Mouse (Mus musculus) heart, embryonic 16.5 days (tissue): ENCODE results near the gene Camk1d. TPM values are rescaled to one million over a fixed set of nuclear protein-coding genes. Genes with fewer than 3 reads are reported as not detected.

Source experiments
- ATAC-seq: fragments of 200-750 bp; cut with Nextera tagmentation; replicated peaks from 2 replicates; pipeline ENCODE4 v1.8.0; 2017; ENCODE audit warnings: moderate number of reproducible peaks; ENCODE audit not compliant: insufficient read depth, low FRiP score; ENCODE audit errors: extremely low read depth
- H3K27ac ChIP-seq: fragments of 300-500 bp; sonication (generic); 2 replicates; pipeline ENCODE4 v1.5.1; 2014; ENCODE audit warnings: mild to moderate bottlenecking, low read length, control low read depth, moderate library complexity
- H3K27me3 ChIP-seq: fragments of 300-500 bp; sonication (generic); 2 replicates; pipeline ENCODE4 v1.6.1; 2014; ENCODE audit warnings: low read length, mixed read lengths; ENCODE audit not compliant: control insufficient read depth, insufficient read depth
- H3K36me3 ChIP-seq: fragments of 300-500 bp; sonication (generic); 2 replicates; pipeline ENCODE4 v1.6.1; 2014; ENCODE audit not compliant: control insufficient read depth, insufficient read depth
- H3K4me1 ChIP-seq: fragments of 300-500 bp; sonication (generic); 2 replicates; pipeline ENCODE4 v1.6.1; 2014; ENCODE audit warnings: low read length, mixed read lengths; ENCODE audit not compliant: control insufficient read depth, insufficient read depth
- H3K4me2 ChIP-seq: fragments of 300-500 bp; sonication (generic); 2 replicates; pipeline ENCODE4 v1.6.1; 2014; ENCODE audit warnings: low read depth, mild to moderate bottlenecking, control low read depth, low read length
- H3K4me3 ChIP-seq: fragments of 300-500 bp; sonication (generic); 2 replicates; pipeline ENCODE4 v1.5.1; 2014; ENCODE audit warnings: mild to moderate bottlenecking, control low read depth, low read length
- H3K9ac ChIP-seq: fragments of 300-500 bp; sonication (generic); 2 replicates; pipeline ENCODE4 v1.6.1; 2014; ENCODE audit warnings: low read length, control low read depth
- H3K9me3 ChIP-seq: fragments of 300-500 bp; sonication (generic); replicated peaks from 2 replicates; pipeline ENCODE4 v1.6.1; 2016; ENCODE audit warnings: low read length; ENCODE audit not compliant: control insufficient read depth
- WGBS: fragments of 180-500 bp; shearing (Covaris S2); extraction: QIAGEN DNeasy Blood & Tissue Kit; methylation state at CpG from one replicate; pipeline ENCODE4 v1.1.7; 2014; 5-methylcytosine and 5-hydroxymethylcytosine counted together
- polyA plus RNA-seq: library from polyadenylated mRNA; unstranded; fragments of >200 nt; fragmentation: Nextera tagmentation; extraction: Ambion mirVana; gene quantifications from 2 replicates; pipeline ENCODE4 v1.2.1, GENCODE M21; 2015

Gene Camk1d
- polyA plus RNA-seq, 1 experiment from 2014 or later = 5.9 TPM

DNA sequence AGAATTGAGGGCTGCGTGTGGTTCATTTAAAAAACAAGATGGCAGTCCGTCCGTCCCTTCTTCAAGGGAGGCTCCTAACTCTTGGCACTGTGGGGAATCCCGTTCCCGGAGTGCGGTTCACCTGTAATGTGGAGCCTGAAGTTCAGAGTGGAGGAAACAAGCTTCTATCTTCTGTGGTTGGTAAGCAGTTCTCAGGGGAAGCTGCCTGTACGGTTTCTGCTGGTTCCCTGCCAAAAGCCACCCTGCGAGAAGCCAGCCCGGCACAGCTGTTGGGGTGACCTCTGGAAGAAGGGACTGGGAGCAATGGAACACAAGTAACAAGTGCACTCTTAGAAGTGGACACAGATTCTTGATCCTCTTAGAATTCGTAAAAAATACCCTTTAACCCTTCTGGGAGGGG lies 416.2 kb downstream of the Camk1d start:
- H3K36me3 ChIP-seq = no peaks in the 10 kb centered on the region
- H3K9ac ChIP-seq = no peak overlapping the region
- H3K4me2 ChIP-seq = no peak overlapping the region
- H3K4me3 ChIP-seq = no peak overlapping the region
- WGBS = 71% methylated on average over 10 of the region's 10 CpGs
- no peak for ATAC-seq
- H3K27me3 ChIP-seq = no peaks in the 10 kb centered on the region
- no peak overlapping the region for H3K27ac ChIP-seq
- H3K4me1 ChIP-seq = no peaks in the 10 kb centered on the region
- H3K9me3 ChIP-seq = no peaks in the 10 kb centered on the region

DNA sequence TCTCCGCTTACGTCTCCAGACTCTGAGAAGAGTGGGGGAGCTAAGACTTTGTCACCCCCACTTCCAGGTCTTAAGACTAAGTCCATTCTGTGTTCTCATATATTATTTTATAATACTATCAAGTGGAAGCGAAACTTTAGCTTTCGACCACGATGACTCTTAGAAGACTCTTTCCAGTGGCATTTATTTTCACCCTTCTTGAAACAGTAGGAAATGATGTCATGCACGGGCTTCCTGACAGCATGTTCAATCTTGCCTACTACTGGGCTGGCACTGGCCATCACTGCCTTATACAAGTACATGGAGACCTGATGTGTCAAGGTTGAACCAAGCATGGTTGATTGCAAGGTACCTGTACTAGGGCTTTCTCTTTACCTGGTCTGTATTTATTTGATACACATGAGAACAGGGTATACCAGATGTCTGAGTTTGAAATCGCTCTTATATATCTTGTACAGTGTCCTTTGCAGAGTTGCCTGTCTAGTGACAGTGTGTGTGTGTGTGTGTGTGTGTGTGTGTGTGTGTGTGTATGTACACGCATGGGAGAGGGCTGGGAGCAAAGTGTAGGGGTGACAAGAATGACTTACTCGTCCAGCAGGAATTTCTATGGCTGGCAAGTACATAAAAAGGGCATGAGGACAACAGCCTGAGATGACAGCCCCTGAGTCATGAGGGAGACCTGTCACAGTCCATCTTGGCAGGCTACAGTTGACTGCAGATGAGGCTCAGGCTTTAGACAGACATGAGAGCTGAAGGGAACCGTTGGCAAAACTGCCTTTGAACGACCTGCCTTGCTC lies 417.4 kb downstream of the Camk1d start:
- Histone ChIP-seq H3K4me1 (no peaks in the 10 kb centered on the region), H3K9me3 (no peaks in the 10 kb centered on the region), H3K9ac (no peak overlapping the region), H3K27me3 (no peaks in the 10 kb centered on the region), H3K36me3 (no peaks in the 10 kb centered on the region), H3K27ac (no peak overlapping the region), H3K4me3 (no peak overlapping the region), H3K4me2 (no peak overlapping the region)
- 76% methylated on average over 11 of the region's 11 CpGs for WGBS
- ATAC-seq = no peak

DNA sequence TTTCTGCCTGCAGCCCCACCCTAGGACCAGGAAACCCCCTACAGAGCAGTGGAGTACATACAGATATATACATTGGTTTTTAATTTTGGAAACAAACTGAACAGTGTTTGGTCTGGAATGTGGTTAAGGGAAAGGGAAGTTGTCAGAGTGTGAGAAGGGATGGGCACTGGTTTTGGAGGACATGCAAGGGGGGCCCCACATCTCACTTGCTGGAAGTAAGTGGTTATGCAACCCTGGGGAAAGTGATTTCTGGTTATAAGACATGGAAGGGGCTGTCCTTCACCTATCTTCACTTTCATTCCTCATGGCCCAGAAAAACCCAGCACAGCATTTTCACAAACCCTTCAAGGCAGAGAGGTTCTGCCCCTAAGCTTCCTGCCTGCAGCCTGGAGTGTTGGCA lies 419.2 kb downstream of the Camk1d start:
- H3K4me2 ChIP-seq = no peak overlapping the region
- ATAC-seq = no peak
- H3K4me1 ChIP-seq = no peaks in the 10 kb centered on the region
- no peaks in the 10 kb centered on the region for H3K9me3 ChIP-seq
- no peaks in the 10 kb centered on the region for H3K36me3 ChIP-seq
- no peaks in the 10 kb centered on the region for H3K27me3 ChIP-seq
- H3K4me3 ChIP-seq = no peak overlapping the region
- H3K27ac ChIP-seq = no peak overlapping the region
- H3K9ac ChIP-seq = no peak overlapping the region

DNA sequence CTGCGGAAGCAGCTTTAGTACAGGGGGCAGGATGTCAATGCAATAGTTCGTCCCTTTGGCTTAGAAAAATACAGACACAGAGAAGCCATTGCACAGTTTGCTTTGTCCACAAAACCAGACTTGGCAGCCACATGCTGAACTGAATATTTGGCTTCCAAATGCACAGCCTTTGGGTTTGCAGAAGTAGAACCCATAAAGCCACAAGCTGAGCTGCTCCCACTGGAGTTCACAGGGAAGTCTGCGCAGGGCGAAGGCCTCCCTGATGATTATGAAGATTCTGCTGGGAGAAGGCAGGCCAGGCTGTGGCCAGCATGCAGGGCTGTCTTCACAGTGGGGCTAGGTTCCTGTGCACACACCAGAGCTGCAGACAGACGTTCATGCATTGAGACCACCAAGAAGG lies 419.9 kb downstream of the Camk1d start:
- ATAC-seq = no peak
- H3K4me3 ChIP-seq = no peak overlapping the region
- no peak overlapping the region for H3K9ac ChIP-seq
- no peaks in the 10 kb centered on the region for H3K4me1 ChIP-seq
- no peak overlapping the region for H3K27ac ChIP-seq
- 68% methylated on average over 5 of the region's 5 CpGs for WGBS
- no peak overlapping the region for H3K4me2 ChIP-seq
- H3K9me3 ChIP-seq = no peaks in the 10 kb centered on the region
- H3K36me3 ChIP-seq = no peaks in the 10 kb centered on the region
- no peaks in the 10 kb centered on the region for H3K27me3 ChIP-seq

DNA sequence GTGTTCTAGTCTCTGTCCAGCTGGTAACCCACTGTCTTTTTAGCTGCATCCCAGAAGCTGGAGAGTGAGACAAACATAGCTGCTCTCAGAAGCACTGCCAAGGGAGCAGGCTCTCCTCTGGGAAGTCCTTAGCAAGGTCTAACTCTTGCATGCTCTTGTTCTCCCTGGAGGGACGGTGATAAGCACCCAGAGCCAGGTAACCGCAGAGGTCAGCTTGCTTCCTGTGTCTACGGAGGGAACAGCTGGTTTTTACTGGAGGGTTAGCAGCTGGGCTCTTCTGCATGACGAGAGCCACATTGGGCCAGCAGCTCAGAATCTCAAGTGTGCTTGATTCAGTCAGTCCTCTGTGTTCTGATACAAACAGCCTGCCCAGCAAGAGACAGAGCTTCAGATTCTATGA lies 425.7 kb downstream of the Camk1d start:
- Histone ChIP-seq H3K9me3 (no peaks in the 10 kb centered on the region), H3K27ac (no peak overlapping the region), H3K4me3 (no peak overlapping the region), H3K4me2 (no peak overlapping the region), H3K9ac (no peak overlapping the region), H3K4me1 (no peaks in the 10 kb centered on the region), H3K36me3 (no peaks in the 10 kb centered on the region), H3K27me3 (no peaks in the 10 kb centered on the region)
- ATAC-seq = no peak
- WGBS = 46% methylated on average over 4 of the region's 4 CpGs

DNA sequence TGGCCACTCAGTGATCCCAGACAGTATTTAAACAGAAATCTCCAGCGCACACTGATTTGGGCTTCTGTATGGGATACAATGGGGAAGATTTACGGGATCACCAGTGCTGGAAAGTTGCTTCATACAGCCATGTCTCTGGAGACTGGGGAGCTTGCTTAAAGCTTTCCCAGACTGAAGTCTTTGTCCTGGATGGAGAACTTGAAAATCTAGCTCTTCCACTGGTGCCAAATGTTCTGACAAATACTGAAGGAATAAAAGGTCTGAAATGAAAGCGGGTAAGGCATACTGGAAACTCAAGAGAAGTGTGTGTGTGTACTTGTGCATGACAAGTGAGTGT lies 427.3 kb downstream of the Camk1d start:
- no peaks in the 10 kb centered on the region for H3K27me3 ChIP-seq
- ATAC-seq = no peak
- no peak overlapping the region for H3K4me3 ChIP-seq
- H3K27ac ChIP-seq = no peak overlapping the region
- no peaks in the 10 kb centered on the region for H3K36me3 ChIP-seq
- H3K9ac ChIP-seq = no peak overlapping the region
- no peak overlapping the region for H3K4me2 ChIP-seq
- WGBS = 79% methylated on average over 3 of the region's 3 CpGs
- H3K9me3 ChIP-seq = no peaks in the 10 kb centered on the region
- H3K4me1 ChIP-seq = no peaks in the 10 kb centered on the region

DNA sequence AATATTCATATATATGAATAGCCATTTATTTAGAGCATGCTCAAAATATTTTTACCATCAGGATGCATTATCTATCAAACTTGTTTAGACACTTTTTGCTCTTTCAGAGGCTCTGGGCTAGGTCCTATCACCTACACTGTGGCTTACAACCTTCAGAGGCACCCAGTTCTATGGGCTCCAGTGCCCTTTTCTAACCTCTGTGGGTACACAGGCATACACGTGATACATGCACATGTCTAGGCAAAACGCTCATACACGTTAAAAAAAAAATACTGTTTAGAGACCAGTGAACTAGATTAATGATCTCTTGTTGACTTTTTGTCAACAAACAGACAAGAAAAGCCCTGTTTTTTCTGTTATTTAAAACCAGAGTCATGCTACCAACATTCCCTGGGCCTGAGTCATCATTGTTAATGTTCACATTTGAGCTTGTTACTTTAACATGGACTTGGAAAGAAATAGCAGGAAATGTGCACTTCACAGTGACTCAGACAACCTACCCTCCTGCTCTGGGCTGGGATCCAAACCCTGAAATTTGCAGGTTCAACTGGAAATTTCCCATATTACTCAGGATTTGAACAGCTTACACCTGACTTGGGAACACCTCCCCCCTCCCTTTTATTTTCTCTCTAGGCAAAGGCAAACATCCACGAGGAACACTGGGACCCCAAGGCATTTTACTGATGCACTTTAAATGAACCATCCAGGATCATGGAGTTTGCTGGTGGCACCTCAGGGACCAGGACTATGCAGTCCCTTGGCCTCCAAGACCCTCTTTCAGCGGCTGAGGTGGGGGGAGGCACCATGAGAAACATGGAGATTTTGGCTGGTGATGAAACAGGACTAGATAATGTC lies 427.9 kb downstream of the Camk1d start:
- H3K4me2 ChIP-seq = no peak overlapping the region
- H3K4me1 ChIP-seq = no peaks in the 10 kb centered on the region
- no peak for ATAC-seq
- H3K9me3 ChIP-seq = no peaks in the 10 kb centered on the region
- H3K36me3 ChIP-seq = no peaks in the 10 kb centered on the region
- no peak overlapping the region for H3K9ac ChIP-seq
- WGBS = 55% methylated on average over 5 of the region's 5 CpGs
- no peaks in the 10 kb centered on the region for H3K27me3 ChIP-seq
- no peak overlapping the region for H3K4me3 ChIP-seq
- no peak overlapping the region for H3K27ac ChIP-seq

DNA sequence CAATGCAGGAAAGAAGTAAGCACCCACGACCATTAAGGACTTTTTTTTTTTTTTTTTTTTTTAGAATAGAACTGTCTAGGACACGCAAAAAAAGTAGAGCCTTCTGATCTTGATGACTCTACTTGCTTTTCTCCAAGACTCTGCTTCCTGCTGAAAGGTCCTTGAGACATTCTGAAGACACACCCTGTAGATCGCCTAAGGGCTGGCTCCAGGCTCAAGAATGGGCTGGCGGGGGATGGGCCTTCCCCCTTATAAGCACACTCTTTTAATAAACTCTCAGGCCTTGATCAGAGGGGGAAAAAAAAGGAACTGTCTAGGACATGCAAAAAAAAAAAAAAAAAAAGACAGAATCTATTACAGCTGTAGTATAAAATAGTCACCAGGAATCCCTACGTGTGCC lies 430.0 kb downstream of the Camk1d start:
- no peak overlapping the region for H3K9ac ChIP-seq
- WGBS = 70% methylated on average over 5 of the region's 5 CpGs
- no peak overlapping the region for H3K4me3 ChIP-seq
- no peaks in the 10 kb centered on the region for H3K9me3 ChIP-seq
- no peaks in the 10 kb centered on the region for H3K4me1 ChIP-seq
- no peak overlapping the region for H3K4me2 ChIP-seq
- H3K27me3 ChIP-seq = no peaks in the 10 kb centered on the region
- H3K27ac ChIP-seq = no peak overlapping the region
- H3K36me3 ChIP-seq = no peaks in the 10 kb centered on the region
- no peak for ATAC-seq

DNA sequence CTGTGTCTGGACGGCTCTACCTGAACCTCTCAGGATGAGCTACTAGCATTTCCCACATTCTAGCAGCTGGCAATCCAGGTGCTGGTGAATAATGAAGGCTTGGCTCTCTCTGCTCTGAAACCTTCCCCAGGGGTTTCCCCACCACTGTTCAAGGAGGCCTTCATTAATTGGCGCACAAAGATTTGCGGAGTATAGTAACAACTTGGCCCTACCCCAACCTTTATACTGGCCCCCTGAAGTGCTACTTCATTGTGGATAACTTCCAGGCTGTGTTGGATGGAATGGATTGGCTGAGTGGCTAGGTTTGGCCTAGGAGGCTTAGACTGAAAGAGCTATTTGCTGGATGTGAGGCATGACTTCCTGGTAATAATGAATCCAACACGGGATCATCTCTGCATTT lies 431.7 kb downstream of the Camk1d start:
- Histone ChIP-seq H3K36me3 (no peaks in the 10 kb centered on the region), H3K9ac (no peak overlapping the region), H3K9me3 (no peaks in the 10 kb centered on the region), H3K27ac (no peak overlapping the region), H3K27me3 (no peaks in the 10 kb centered on the region), H3K4me3 (no peak overlapping the region), H3K4me1 (no peaks in the 10 kb centered on the region), H3K4me2 (no peak overlapping the region)
- ATAC-seq = no peak
- WGBS = 82% methylated on average over 4 of the region's 4 CpGs
